Mouse (Mus musculus): ENCODE data around the gene Anks3.

Gene Anks3

DNA sequence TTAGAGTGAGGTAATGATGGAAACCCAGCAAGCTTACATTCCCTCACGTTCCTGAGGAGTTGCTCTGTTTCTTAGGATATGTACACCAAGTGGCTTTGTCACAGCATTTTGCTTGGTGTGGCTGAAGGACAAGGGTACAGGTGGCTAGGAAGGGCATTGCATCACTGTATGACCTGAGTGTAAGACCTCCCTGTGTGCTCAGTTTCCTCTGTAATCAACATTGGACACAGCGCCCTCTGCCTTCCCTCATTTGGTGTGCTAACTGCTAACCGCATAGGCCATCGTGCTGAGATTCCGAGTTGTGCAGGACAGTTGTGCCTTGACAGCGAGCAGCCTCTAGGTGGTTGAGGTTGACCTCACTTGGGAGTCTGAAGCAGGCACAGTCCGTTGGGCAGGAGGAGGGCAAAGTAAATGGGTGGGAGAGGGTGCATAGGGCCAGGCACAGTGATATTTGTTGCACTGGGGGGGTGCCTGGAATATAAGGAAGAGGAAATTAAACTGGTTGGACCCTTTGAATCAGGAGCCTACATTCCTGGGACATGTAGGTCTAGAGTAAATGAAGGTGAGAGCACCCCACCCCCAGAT lies 66.8 kb downstream of the Anks3 start:
- no peak for DNase-seq (ENCODE audit: inconsistent ontology term)

DNA sequence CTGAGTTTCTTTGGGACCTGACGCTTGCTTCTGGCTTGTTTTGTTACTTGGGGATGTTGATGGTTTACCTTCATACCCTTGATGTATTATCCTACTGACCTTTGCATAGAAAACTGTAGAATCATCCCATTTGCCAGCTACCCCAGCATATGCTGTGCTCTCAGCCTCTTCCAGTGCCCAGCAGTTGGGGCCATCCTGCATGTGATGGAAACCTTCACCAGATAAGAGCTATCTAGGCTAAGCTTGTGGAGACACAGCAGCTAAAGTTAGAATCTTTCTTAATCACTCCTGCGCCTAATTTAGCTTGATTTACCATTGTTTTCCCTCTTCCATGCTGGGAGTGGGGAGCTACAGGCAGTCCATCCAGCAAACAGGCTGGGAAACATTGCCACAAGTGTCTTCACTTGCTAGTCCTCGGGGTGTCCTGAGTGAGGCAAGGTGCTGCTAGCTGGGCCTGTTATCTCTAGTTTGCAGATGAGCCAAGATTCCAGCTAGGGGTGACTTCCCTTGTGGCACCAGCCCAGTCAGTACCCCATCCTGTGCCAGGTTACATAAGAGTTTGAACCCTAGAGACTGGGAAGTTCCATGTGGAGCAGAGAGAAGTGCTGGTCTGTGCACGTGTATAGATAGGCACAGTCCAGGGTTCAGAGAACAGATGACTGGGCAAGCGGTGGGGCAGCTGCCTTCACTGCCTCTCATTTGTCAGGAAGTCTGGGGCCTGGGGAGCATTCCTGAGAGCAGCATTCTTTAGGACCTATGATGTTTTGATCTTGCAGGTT lies 67.6 kb downstream of the Anks3 start:
- peak; percentile 42 for DNase-seq (ENCODE audit: inconsistent ontology term)

DNA sequence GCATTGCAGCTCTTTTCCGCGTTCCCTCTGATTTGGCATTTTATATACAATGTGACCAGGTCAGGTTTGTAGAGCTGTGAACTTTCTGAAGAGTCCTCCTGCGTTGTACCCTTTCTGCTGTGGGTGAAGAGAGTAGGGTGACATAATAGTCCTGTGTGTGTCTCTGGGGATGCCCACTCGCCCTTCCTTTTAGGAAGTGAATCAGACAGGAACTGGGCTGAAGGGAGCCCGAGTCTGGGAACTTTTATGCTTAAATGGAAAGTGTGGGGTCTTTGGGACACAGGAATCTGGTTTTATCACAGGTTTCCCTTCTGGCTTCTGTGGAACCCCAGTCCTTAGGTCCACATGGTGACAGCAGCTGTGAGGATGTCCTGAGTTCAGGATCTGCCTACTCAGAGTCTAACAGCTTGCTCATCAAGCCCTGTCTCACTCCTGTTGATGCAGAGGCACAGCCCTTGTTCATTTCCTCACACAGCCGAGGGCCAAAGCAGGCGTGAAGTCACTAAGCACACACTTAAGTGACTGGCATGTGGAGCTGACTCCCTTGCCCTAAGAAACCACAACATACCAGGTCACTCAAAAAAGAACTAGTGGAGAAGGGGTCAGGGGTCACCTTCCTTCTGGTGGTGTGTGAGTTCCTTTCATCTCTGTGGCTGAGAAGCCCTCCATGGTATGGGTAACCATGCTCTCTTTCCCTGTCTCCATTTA lies 69.7 kb downstream of the Anks3 start:
- DNase-seq (ENCODE audit: inconsistent ontology term), result no peak

- no peak for DNase-seq (ENCODE audit: inconsistent ontology term)
These were observed 71.8 kb downstream of the Anks3 start for GRCm38 (mm10) chr16:4892171-4892570.

Measured in Muller cell, postnatal 12 days (primary cell).